Mouse (Mus musculus) olfactory bulb, adult 2 months (tissue): ENCODE data around the gene Slamf9. TPM values are rescaled to one million over a fixed set of nuclear protein-coding genes. Genes with fewer than 3 reads are reported as not detected.

Experiments
- H3K27ac ChIP-seq: fragments of 200-500 bp; 2 replicates; pipeline ENCODE4 v1.5.1; 2012; ENCODE audit warnings: low read depth, low read length; ENCODE audit not compliant: insufficient read depth
- H3K4me1 ChIP-seq: fragments of 200-500 bp; 2 replicates; pipeline ENCODE4 v1.6.1; 2012; ENCODE audit warnings: low read length; ENCODE audit not compliant: control insufficient read depth, insufficient read depth
- H3K4me3 ChIP-seq: fragments of 200-500 bp; 2 replicates; pipeline ENCODE4 v1.5.1; 2012; ENCODE audit warnings: mild to moderate bottlenecking, low read depth, low read length, moderate library complexity; ENCODE audit not compliant: insufficient read depth
- CTCF ChIP-seq: fragments of 200-500 bp; IDR thresholded peaks from 2 replicates; pipeline ENCODE4 v1.5.1; 2012; ENCODE audit warnings: low read depth, mild to moderate bottlenecking, low read length, moderate library complexity; ENCODE audit not compliant: insufficient read depth
- POLR2A ChIP-seq: fragments of 200-500 bp; IDR thresholded peaks from 2 replicates; pipeline ENCODE4 v1.6.1; 2012; ENCODE audit warnings: mild to moderate bottlenecking, low read depth, low read length, moderate library complexity; ENCODE audit not compliant: insufficient read depth
- WGBS: fragments of 180-500 bp; shearing (Covaris S2); methylation state at CpG from one replicate; pipeline ENCODE4 v1.1.7; 2018; 5-methylcytosine and 5-hydroxymethylcytosine counted together
- polyA plus RNA-seq: library from polyadenylated mRNA; stranded (reverse); fragments of >200 nt; gene quantifications from 2 replicates; pipeline ENCODE4 v1.2.4, GENCODE M21; 2012; ENCODE audit warnings: low replicate concordance; ENCODE audit not compliant: missing spikeins, insufficient read depth, insufficient read length

Gene Slamf9
- polyA plus RNA-seq, 1 experiment = not detected

DNA sequence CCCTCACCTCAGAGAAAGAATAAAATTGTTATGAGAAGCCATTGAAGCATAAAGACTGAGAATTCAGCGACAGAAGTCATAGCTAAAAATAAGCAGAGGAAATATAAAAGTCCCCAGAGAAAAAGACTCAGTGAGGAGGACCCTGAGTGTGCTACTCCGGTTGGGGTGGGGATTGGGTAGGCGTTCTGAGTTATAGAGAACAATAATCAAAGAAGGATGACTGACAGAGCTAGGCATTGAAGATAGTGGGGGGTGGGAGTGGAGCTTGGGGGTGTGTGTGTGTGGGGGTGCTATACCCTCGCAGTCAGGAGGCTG is 41.4 kb upstream of the Slamf9 start:
- WGBS = 63% methylated on average over 4 of the region's 4 CpGs
- Histone ChIP-seq H3K27ac (no peak overlapping the region), H3K4me3 (no peak overlapping the region), H3K4me1 (no peaks in the 10 kb centered on the region)
- TF ChIP-seq POLR2A (no peak), CTCF (no peak)

- Histone ChIP-seq H3K27ac (no peak overlapping the region), H3K4me1 (no peaks in the 10 kb centered on the region), H3K4me3 (no peak overlapping the region)
- 53% methylated on average over 6 of the region's 6 CpGs for WGBS
- no peak for TF ChIP-seq CTCF
- TF ChIP-seq POLR2A = no peak
These were observed 38.4 kb upstream of the Slamf9 start for GRCm38 (mm10) chr1:172436785-172437184.

GRCm38 (mm10) chr1:172438621-172439020 is 36.5 kb upstream of the Slamf9 start:
- no peak for TF ChIP-seq CTCF
- TF ChIP-seq POLR2A = no peak
- Histone ChIP-seq H3K4me1 (no peaks in the 10 kb centered on the region), H3K27ac (no peak overlapping the region), H3K4me3 (no peak overlapping the region)
- 92% methylated on average over 2 of the region's 2 CpGs for WGBS

DNA sequence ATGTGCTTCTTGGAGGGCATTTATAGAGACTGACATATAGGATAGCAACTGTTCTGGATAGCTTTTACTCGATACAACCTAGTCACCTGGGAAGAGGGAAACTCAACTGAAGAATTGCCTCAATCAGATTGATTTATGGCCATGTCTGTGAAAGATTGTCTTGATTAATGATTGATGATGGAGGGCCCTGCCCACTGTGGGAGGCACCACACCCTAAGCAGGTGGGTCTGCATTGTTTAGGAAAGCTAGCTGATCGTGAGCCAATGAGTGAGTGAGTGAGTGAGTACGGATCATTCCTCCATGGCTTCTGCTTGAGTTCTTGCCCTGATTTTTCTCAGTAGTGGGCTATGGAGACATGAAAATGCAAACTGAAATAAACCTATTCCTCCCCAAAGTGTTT is 34.6 kb upstream of the Slamf9 start:
- 92% methylated on average over 3 of the region's 3 CpGs for WGBS
- H3K4me1 ChIP-seq = no peaks in the 10 kb centered on the region
- no peak overlapping the region for H3K27ac ChIP-seq
- TF ChIP-seq CTCF = no peak
- no peak for TF ChIP-seq POLR2A
- H3K4me3 ChIP-seq = no peak overlapping the region

- Histone ChIP-seq H3K4me3 (no peak overlapping the region), H3K4me1 (no peaks in the 10 kb centered on the region), H3K27ac (no peak overlapping the region)
- TF ChIP-seq CTCF = no peak
- no peak for TF ChIP-seq POLR2A
- 80% methylated on average over 9 of the region's 9 CpGs for WGBS
These were observed 33.2 kb upstream of the Slamf9 start for GRCm38 (mm10) chr1:172441935-172442445.

DNA sequence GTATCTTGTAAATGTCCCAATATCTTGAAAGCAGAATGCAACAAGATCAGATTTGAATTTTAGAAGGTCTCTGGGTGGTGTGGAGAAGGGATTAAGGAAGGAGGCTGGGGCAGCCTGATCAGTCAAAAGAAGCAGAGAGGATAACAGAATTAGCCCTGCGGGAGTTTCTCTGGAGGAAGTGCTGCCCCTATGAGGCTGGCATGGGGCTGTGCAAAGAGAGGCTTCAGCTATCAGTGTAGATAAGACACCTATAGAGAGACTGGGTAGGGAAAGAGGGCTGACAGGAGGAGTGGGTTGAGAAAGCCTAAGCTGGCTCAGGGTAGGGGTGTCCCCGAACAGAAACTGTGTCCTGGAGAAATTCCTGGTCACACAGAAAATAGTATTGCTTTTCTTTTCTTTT is 24.9 kb upstream of the Slamf9 start:
- Histone ChIP-seq H3K27ac (no peak overlapping the region), H3K4me1 (no peaks in the 10 kb centered on the region), H3K4me3 (no peak overlapping the region)
- WGBS = 44% methylated on average over 2 of the region's 2 CpGs
- TF ChIP-seq POLR2A (no peak), CTCF (no peak)

GRCm38 (mm10) chr1:172450848-172451470 is 24.2 kb upstream of the Slamf9 start:
- H3K27ac ChIP-seq = no peak overlapping the region
- no peaks in the 10 kb centered on the region for H3K4me1 ChIP-seq
- no peak overlapping the region for H3K4me3 ChIP-seq
- 59% methylated on average over 17 of the region's 17 CpGs for WGBS
- no peak for TF ChIP-seq POLR2A
- no peak for TF ChIP-seq CTCF

- no peak for TF ChIP-seq POLR2A
- no peak for TF ChIP-seq CTCF
These were observed 22.2 kb upstream of the Slamf9 start for GRCm38 (mm10) chr1:172452911-172453310.

DNA sequence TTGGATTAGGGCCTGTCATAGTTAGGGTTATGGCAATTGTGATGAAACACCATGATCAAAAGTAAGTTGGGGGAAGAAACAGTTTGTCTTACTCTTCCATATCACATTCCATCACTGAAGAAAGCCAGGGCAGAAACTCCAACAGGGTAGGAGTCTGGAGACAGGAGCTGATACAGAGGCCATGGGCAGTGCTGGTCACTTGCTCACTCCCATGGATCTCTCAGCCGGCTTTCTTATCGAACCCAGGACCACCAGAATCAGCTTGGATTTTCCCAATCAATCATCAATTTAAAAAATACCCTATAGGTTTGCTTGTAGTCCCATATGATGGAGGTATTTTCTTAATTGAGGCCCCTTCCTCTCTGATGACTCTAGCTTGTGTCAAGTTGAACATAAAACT is 21.3 kb upstream of the Slamf9 start:
- H3K4me1 ChIP-seq = no peaks in the 10 kb centered on the region
- H3K27ac ChIP-seq = no peak overlapping the region
- WGBS = 92% methylated on average over 2 of the region's 2 CpGs
- no peak for TF ChIP-seq CTCF
- TF ChIP-seq POLR2A = no peak
- no peak overlapping the region for H3K4me3 ChIP-seq

More at GRCm38 (mm10) chr1:172452911-172453310, 22.2 kb upstream of the Slamf9 start:
- 84% methylated on average over 2 of the region's 2 CpGs for WGBS
- Histone ChIP-seq H3K4me3 (no peak overlapping the region), H3K27ac (no peak overlapping the region), H3K4me1 (no peaks in the 10 kb centered on the region)

DNA sequence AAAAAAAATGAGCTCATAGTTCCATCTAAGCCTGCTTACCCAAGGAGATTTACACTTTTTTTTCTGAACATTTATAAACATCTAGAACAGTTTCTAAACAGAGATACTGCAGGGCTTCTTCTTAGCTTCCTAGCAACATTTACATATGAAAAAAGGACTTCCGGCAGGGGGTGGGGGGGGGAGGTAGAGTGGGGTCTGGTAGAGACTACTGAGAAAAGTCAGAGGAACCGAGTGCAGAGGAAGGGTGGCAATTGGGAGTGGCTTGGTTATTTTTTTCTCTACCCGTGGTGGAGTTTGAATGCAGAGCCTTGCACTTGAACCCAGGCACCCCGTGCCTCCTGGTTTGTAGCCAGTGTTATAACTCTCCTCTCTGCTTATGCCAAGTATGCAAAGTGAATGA is 19.7 kb upstream of the Slamf9 start:
- TF ChIP-seq POLR2A = no peak
- no peak for TF ChIP-seq CTCF
- Histone ChIP-seq H3K4me3 (no peak overlapping the region), H3K27ac (no peak overlapping the region), H3K4me1 (no peaks in the 10 kb centered on the region)
- 17% methylated on average over 4 of the region's 4 CpGs for WGBS
